Mouse (Mus musculus) telencephalon, adult 2 months (tissue): ENCODE data around the gene Zdhhc22.

ENCODE experiments used
- DNase-seq: peaks from one replicate; pipeline ENCODE4 v3.0.0-alpha.2; 2011; ENCODE audit warnings: low read depth, low spot score

Zdhhc22 gene

GRCm38 (mm10) chr12:86961589-86962344, 28.5 kb downstream of the Zdhhc22 start:
- no peak for DNase-seq

- no peak for DNase-seq
Measured at GRCm38 (mm10) chr12:86960791-86961335, 29.4 kb downstream of the Zdhhc22 start.

- DNase-seq = no peak
Measured at GRCm38 (mm10) chr12:86960138-86960537, 30.1 kb downstream of the Zdhhc22 start.

GRCm38 (mm10) chr12:86959661-86960060, 30.6 kb downstream of the Zdhhc22 start:
- no peak for DNase-seq

GRCm38 (mm10) chr12:86958558-86958957, 31.7 kb downstream of the Zdhhc22 start:
- no peak for DNase-seq

GRCm38 (mm10) chr12:86955894-86956293, 34.3 kb downstream of the Zdhhc22 start:
- no peak for DNase-seq

GRCm38 (mm10) chr12:86952331-86952850, 37.8 kb downstream of the Zdhhc22 start:
- DNase-seq = no peak

GRCm38 (mm10) chr12:86950961-86951360, 39.3 kb downstream of the Zdhhc22 start:
- DNase-seq = no peak

GRCm38 (mm10) chr12:86950161-86950960, 39.9 kb downstream of the Zdhhc22 start:
- no peak for DNase-seq

GRCm38 (mm10) chr12:86949501-86949900, 40.7 kb downstream of the Zdhhc22 start:
- no peak for DNase-seq

GRCm38 (mm10) chr12:86948627-86949026, 41.6 kb downstream of the Zdhhc22 start:
- DNase-seq = no peak

GRCm38 (mm10) chr12:86947681-86948401, 42.4 kb downstream of the Zdhhc22 start:
- no peak for DNase-seq

- peak; percentile 99 for DNase-seq
Measured at GRCm38 (mm10) chr12:86946862-86947574, 43.2 kb downstream of the Zdhhc22 start, which contains the start of gene Cipc. Cipc (plus strand) TSS chr12:86947043.

- no peak for DNase-seq
Measured at GRCm38 (mm10) chr12:86946301-86946781, 43.9 kb downstream of the Zdhhc22 start.

- DNase-seq = peak; percentile 87
Measured at GRCm38 (mm10) chr12:86945126-86945525, 45.1 kb downstream of the Zdhhc22 start.

- no peak for DNase-seq
Measured at GRCm38 (mm10) chr12:86943421-86943820, 46.8 kb downstream of the Zdhhc22 start.

GRCm38 (mm10) chr12:86941734-86942486, 48.3 kb downstream of the Zdhhc22 start:
- DNase-seq = peak; percentile 88

- DNase-seq = no peak
Measured at GRCm38 (mm10) chr12:86941173-86941572, 49.1 kb downstream of the Zdhhc22 start.

- no peak for DNase-seq
Measured at GRCm38 (mm10) chr12:86938571-86938970, 51.7 kb downstream of the Zdhhc22 start.
